Mouse (Mus musculus): ENCODE measurements around the gene Irf6. TPM values are rescaled to one million over a fixed set of nuclear protein-coding genes. Genes with fewer than 3 reads are reported as not detected.

Gene Irf6
- total and polyA plus RNA-seq, 3 experiments: 0.15 to 0.19 TPM; not detected in 1

- H3K79me2 ChIP-seq (ENCODE audit: control insufficient read depth, insufficient read depth, low read length, poor library complexity): no peaks in the 10 kb centered on the region
- H3K4me1 ChIP-seq (ENCODE audit: control insufficient read depth in 1 of 2, insufficient read depth in 2 of 2, low read length in 2 of 2): no peaks in the 10 kb centered on the region
- no peak overlapping the region for H3K27ac ChIP-seq (ENCODE audit: control insufficient read depth, low read depth, low read length)
- H3K27me3 ChIP-seq (ENCODE audit: control insufficient read depth in 1 of 2, insufficient read depth in 2 of 2, low read length in 2 of 2): no peaks in the 10 kb centered on the region
- DNase-seq (ENCODE audit: low read depth, low spot score): no peak
- TF ChIP-seq POLR2A (IDR thresholded peaks at IDR 0.05; ENCODE audit: control insufficient read depth in 1 of 2, insufficient read depth in 1 of 2, low read depth in 1 of 2, low read length in 2 of 2, poor library complexity in 1 of 2) (no peak), NRF1 (IDR thresholded peaks at IDR 0.05; ENCODE audit: insufficient read depth, low read depth, low read length, poor library complexity, severe bottlenecking) (no peak), NELFE (IDR thresholded peaks at IDR 0.05; ENCODE audit: low read depth, low read length) (no peak), E2F4 (IDR thresholded peaks at IDR 0.05; ENCODE audit: borderline replicate concordance, low read depth, low read length) (no peak), MYB (IDR thresholded peaks at IDR 0.05; ENCODE audit: low read depth, low read length) (no peak), TCF12 (IDR thresholded peaks at IDR 0.05; ENCODE audit: low read depth, low read length) (no peak), ZC3H11A (IDR thresholded peaks at IDR 0.05; ENCODE audit: low read depth, low read length) (no peak), CHD1 (IDR thresholded peaks at IDR 0.05; ENCODE audit: low read depth, low read length) (no peak), USF1 (IDR thresholded peaks at IDR 0.05; ENCODE audit: low read depth, low read length) (no peak), KAT2A (conservative IDR thresholded peaks at IDR 0.05; ENCODE audit: low read depth, low read length) (no peak), ELF1 (IDR thresholded peaks at IDR 0.05; ENCODE audit: low read depth, low read length) (no peak), MEF2A (IDR thresholded peaks at IDR 0.05; ENCODE audit: extremely low read depth, insufficient replicate concordance, low read depth, low read length, poor library complexity, severe bottlenecking) (no peak), BHLHE40 (IDR thresholded peaks at IDR 0.05; ENCODE audit: borderline replicate concordance, low read depth, low read length) (no peak)
- H3K9ac ChIP-seq (ENCODE audit: control insufficient read depth, low read depth, low read length, poor library complexity, severe bottlenecking): no peak overlapping the region
- H3K9me3 ChIP-seq (replicated peaks; ENCODE audit: insufficient read depth, low read length): no peaks in the 10 kb centered on the region
- no peak overlapping the region for H3K4me3 ChIP-seq (ENCODE audit: control insufficient read depth in 1 of 2, insufficient read depth in 1 of 2, low read depth in 2 of 2, low read length in 2 of 2)
- no peaks in the 10 kb centered on the region for H3K36me3 ChIP-seq (ENCODE audit: control insufficient read depth in 1 of 2, insufficient read depth in 2 of 2, low read length in 2 of 2)
Measured at GRCm38 (mm10) chr1:193188257-193188656, 35.3 kb downstream of the Irf6 start.

GRCm38 (mm10) chr1:193189151-193189621 lies 36.3 kb downstream of the Irf6 start:
- Histone ChIP-seq H3K9me3 (replicated peaks; ENCODE audit: insufficient read depth, low read length) (no peaks in the 10 kb centered on the region), H3K79me2 (ENCODE audit: control insufficient read depth, insufficient read depth, low read length, poor library complexity) (no peaks in the 10 kb centered on the region), H3K27ac (ENCODE audit: control insufficient read depth, low read depth, low read length) (no peak overlapping the region), H3K4me3 (ENCODE audit: control insufficient read depth in 1 of 2, insufficient read depth in 1 of 2, low read depth in 2 of 2, low read length in 2 of 2) (no peak overlapping the region), H3K9ac (ENCODE audit: control insufficient read depth, low read depth, low read length, poor library complexity, severe bottlenecking) (no peak overlapping the region), H3K27me3 (ENCODE audit: control insufficient read depth in 1 of 2, insufficient read depth in 2 of 2, low read length in 2 of 2) (no peaks in the 10 kb centered on the region), H3K36me3 (ENCODE audit: control insufficient read depth in 1 of 2, insufficient read depth in 2 of 2, low read length in 2 of 2) (no peaks in the 10 kb centered on the region), H3K4me1 (ENCODE audit: control insufficient read depth in 1 of 2, insufficient read depth in 2 of 2, low read length in 2 of 2) (no peaks in the 10 kb centered on the region)
- DNase-seq (ENCODE audit: low read depth, low spot score): no peak
- no peak for TF ChIP-seq EP300 (IDR thresholded peaks at IDR 0.05; ENCODE audit: low read depth in 1 of 2, low read length in 2 of 2)
- TF ChIP-seq ZKSCAN1 (IDR thresholded peaks at IDR 0.05; ENCODE audit: low read depth, low read length): no peak
- no peak for TF ChIP-seq POLR2A (IDR thresholded peaks at IDR 0.05; ENCODE audit: control insufficient read depth in 1 of 2, insufficient read depth in 1 of 2, low read depth in 1 of 2, low read length in 2 of 2, poor library complexity in 1 of 2)
- TF ChIP-seq MAFK (IDR thresholded peaks at IDR 0.05; ENCODE audit: borderline replicate concordance, low read depth, low read length): no peak
- no peak for TF ChIP-seq TAL1 (IDR thresholded peaks at IDR 0.05; ENCODE audit: low read length)
